Mouse (Mus musculus) bone marrow macrophage, adult 2 months (primary cell): Measurements from ENCODE around the gene Hltf. TPM values are rescaled to one million over a fixed set of nuclear protein-coding genes. Genes with fewer than 3 reads are reported as not detected.

Experiments used
- H3K27ac ChIP-seq: 2 replicates; pipeline ENCODE4 v1.5.1; 2012; ENCODE audit warnings: low read depth, low read length; ENCODE audit not compliant: insufficient read depth
- H3K4me1 ChIP-seq: 2 replicates; pipeline ENCODE4 v1.6.1; 2012; ENCODE audit warnings: low read length; ENCODE audit not compliant: control insufficient read depth, insufficient read depth
- H3K4me3 ChIP-seq: 2 replicates; pipeline ENCODE4 v1.5.1; 2012; ENCODE audit warnings: mild to moderate bottlenecking, low read length, moderate library complexity; ENCODE audit not compliant: insufficient read depth
- CTCF ChIP-seq: IDR thresholded peaks from 2 replicates; pipeline ENCODE4 v1.5.1; 2012; ENCODE audit warnings: low read depth, mild to moderate bottlenecking, low read length, moderate library complexity
- POLR2A ChIP-seq: IDR thresholded peaks from 2 replicates; pipeline ENCODE4 v1.6.1; 2012; ENCODE audit warnings: mild to moderate bottlenecking, low read depth, low read length, borderline replicate concordance
- polyA plus RNA-seq: library from polyadenylated mRNA; stranded (reverse); fragments of >200 nt; gene quantifications from 2 replicates; pipeline ENCODE4 v1.2.4, GENCODE M21; 2012; ENCODE audit not compliant: missing spikeins, insufficient read depth, insufficient read length

The Hltf gene
- polyA plus RNA-seq, 1 experiment: 43.6 TPM

DNA sequence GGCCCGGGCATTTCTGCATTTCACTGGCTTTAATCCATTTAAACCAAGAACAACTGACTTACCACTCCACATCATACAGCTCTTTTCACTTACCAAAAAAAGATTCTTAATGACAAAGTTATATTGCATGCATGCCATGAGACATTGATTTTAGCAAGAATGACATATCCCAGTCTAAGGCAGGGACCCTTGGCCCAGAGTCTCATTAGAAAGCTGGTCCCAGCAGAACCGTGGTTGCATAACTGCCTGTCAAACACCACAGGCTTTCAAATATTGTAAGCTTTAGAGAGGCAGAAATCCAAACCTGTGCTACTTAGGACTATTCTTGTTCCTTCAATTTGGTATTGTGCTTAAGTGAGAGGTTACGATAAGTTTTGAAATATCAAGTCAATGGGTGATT lies 86.1 kb downstream of the Hltf start:
- Histone ChIP-seq H3K27ac (no peak overlapping the region), H3K4me3 (no peak overlapping the region), H3K4me1 (peaks cover 23% of the 10 kb centered on the region)
- TF ChIP-seq POLR2A (no peak), CTCF (no peak)

DNA sequence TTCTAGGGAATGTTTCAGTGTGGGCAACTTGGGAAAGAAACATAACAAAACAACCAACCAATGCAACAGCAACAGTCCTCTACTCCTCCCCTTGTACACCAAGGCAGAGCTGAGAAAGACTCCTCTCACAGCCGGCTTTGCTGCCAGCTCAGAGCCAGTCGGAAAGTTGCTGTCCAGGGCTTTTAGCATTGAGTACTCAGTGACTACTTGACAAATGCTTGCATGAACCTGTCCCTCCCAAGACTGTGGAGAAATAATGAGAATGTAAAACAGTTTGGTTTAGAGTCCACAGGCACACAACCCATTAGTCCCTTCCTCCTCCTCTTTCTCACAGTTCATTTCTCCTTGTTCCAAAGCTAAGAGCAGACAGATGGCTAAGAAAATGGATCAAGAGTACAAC lies 86.8 kb downstream of the Hltf start:
- Histone ChIP-seq H3K27ac (no peak overlapping the region), H3K4me3 (no peak overlapping the region), H3K4me1 (peaks cover 23% of the 10 kb centered on the region)
- TF ChIP-seq CTCF: no peak
- no peak for TF ChIP-seq POLR2A

DNA sequence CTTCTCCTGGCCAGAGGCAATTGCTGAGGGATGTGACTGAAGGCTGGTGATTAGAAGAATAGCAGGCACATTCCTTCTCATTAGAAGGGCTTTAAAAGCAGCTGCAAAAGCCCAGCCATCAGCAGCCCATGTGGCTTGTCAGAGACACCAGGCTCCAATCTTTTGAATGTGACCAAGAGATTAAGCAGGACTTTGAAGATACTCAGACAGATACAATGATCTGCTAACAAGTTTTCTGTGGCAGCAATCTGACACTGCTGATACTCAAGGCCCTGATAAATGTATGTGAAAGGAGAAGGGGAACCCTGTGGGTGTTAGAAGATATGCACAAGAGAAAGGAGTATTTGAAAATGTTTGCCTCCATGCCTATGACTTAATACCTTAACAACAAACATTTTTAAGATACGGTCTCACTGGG lies 88.1 kb downstream of the Hltf start:
- no peak for TF ChIP-seq POLR2A
- no peak for TF ChIP-seq CTCF
- Histone ChIP-seq H3K4me1 (peaks cover 23% of the 10 kb centered on the region), H3K4me3 (no peak overlapping the region), H3K27ac (peak overlapping the region; percentile 40; the same call in 1 of the 2 replicates)

DNA sequence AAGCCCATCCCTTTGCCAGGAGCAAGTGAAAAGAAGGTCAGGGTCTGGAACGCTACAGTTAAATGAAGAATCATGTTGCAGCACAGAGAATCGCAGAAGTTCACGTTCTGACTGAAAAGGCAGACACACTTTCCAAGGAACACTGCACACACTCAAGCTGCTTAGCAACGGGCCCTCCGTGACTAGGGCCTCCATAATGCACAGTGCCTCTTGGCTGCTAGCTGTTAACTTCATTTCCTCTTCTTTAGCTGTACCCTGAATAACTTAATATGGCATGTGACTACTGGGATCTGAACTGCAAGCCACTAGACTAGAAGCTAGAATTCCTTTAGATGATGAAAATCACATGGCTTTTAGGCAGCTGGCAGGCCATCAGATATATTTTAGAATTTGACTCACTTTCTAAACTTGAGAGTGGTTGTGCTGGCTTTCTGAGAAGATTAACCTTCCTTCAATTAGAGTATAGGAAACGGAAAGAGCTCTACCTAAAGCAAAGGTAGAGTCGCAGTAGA lies 89.3 kb downstream of the Hltf start:
- Histone ChIP-seq H3K27ac (peak overlapping the region; percentile 71), H3K4me1 (peaks cover 23% of the 10 kb centered on the region), H3K4me3 (no peak overlapping the region)
- no peak for TF ChIP-seq POLR2A
- no peak for TF ChIP-seq CTCF

DNA sequence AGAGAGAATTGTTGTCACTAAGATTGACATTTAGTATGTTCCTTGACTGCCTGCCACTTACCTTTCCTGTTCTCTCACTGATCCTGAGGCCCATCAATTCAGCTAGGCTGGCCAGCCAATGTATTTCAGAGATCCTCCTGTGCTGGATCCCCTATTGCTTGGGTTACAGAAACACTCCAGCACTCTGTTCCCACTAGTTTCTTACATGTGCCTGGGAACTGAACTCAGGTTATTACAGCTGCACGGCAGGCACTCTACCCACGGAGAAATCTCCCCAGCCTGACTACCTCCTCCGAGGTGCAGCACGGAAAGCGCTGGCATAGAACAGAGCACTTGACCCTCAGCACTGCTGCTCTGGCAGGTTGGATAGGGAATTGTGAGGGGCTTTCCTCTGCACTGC lies 90.0 kb downstream of the Hltf start:
- TF ChIP-seq CTCF (no peak), POLR2A (no peak)
- H3K27ac ChIP-seq: peak overlapping the region; percentile 71
- no peak overlapping the region for H3K4me3 ChIP-seq
- peaks cover 28% of the 10 kb centered on the region for H3K4me1 ChIP-seq

DNA sequence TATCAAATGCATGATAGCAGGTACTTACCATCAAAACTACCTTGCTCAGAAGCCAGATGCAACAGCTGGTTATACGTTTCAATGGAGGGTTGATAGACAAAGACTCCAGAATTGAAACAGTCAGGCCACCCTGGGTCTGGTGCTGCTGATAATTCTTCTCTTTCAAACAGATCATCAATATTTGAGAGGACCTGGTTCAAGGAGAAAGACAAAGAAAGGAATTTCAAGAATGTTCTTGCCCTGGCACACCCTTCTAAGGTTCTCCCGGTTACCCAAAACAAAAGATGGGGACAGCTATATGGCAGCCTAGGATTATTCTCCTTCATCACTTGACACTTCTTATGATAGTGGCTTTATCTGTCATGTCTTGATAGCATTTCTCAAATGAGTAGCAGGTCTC lies 92.9 kb downstream of the Hltf start:
- Histone ChIP-seq H3K4me3 (no peak overlapping the region), H3K27ac (no peak overlapping the region), H3K4me1 (peaks cover 33% of the 10 kb centered on the region)
- TF ChIP-seq POLR2A: no peak

DNA sequence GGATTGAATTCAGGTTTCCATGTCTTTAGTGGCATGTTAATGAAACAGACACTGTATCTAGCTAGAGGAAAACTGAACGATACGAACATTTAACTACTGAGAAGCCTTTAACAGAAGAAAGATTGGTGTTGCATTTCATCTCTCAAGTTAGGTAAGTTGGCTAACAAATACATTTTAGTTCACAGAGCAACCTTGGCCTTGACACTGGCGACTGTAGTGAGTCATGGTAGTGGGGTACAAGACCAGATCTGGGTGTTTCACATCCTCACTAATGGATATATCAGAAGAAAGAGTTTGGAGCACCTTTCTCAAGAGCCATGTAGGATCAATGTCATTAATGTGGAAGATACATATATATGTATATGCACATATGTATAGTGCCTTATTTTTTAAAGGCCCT lies 94.0 kb downstream of the Hltf start:
- no peak overlapping the region for H3K4me3 ChIP-seq
- H3K4me1 ChIP-seq: peaks cover 28% of the 10 kb centered on the region
- H3K27ac ChIP-seq: no peak overlapping the region
- TF ChIP-seq CTCF (no peak), POLR2A (no peak)

DNA sequence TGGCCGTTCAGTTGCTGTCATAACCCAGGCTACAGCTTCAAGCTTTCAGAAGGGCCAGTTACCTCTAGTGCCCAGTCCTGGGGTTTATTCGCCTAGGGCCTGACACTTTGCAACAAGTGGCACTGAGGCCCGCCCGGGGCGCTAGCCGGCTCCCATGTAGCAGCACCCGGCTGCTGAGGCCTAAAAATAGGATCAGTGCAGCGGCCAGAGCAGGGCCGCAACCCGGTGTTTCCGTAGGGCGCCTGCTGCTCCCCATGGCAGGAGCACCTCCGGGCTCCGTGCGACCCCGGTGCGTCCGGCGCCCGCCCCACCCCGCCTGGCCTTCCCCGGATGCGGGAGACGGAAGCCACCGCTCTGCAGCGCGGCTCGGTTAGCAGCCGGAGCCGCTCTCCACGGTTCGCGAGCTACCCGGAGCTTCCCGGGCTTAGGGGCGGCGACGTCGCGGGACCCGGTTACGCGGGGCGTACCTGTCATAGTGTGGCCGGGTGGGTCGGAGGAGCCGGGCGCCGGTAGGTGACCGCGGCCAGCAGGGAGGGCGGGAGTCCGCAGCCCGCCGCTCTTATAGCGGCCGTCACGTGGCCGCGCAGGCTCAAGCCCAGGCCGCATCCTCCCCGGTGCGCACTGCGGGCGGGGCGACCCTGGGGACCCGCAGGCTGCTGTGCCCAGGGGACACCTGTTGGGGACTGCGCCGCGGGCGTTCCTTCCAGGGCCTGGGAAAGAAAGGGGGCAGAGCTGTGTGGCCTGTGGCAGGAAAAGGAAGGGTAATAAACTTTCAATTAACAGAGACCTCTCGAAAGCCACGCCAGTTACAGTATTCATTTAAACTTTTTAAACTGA lies 97.1 kb downstream of the Hltf start, which contains the start of gene Gyg:
TSS of gene Gyg (minus strand) at position 787 of the 837 bp plus-strand sequence.
- Histone ChIP-seq H3K27ac (peak within 1 kb of the TSS; percentile 43), H3K4me1 (peaks cover 14% of the 10 kb centered on the region), H3K4me3 (peak within 1 kb of the TSS; percentile 69)
- TF ChIP-seq CTCF (no peak), POLR2A (no peak)

DNA sequence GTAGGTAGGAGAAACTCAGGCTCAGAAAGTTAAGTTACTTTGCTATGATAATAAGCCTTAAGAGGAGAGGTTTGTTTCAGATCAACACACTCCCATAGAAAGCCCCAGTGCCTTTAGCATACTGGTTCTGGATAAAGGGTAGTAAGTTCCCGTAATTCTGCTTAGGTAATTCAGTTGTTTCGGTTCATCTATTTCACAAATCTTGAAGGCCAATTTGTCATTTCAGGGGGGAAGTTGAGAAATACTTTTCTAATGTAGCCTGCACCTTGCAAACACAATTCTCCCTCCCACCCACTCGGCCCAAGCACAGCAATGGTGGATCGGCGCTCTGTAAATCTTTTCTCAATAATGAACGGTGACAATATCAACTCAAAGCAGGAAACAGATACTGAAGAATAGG lies 97.9 kb downstream of the Hltf start:
- H3K4me3 ChIP-seq: peak overlapping the region; percentile 69; the same call in 1 of the 2 replicates
- no peak for TF ChIP-seq POLR2A
- no peak for TF ChIP-seq CTCF
- 0 out of 2 replicates have a peak overlapping the region, but pooled peaks have one; percentile 43 for H3K27ac ChIP-seq
- H3K4me1 ChIP-seq: peaks cover 14% of the 10 kb centered on the region

DNA sequence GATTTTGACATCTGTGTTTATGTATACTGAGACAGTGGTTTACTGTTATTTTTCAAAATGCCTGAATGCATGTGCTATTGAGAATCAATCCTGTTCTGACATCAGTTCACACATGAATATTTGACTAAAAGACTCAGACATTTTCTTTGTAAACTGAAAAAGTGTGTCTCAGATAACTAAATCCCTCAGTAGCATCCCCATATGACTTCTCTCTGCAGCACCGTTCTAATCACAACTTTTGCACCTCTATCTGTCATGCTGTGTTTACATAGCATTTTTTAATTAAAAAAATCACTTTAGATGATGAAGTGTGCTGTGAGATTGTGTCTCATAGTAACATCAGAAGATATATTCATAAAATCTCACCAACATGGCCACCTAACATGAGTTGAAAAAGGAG lies 109.9 kb downstream of the Hltf start:
- Histone ChIP-seq H3K4me1 (no peaks in the 10 kb centered on the region), H3K27ac (no peak overlapping the region), H3K4me3 (no peak overlapping the region)
- TF ChIP-seq POLR2A: no peak
- TF ChIP-seq CTCF: no peak

Other genes with a start within 250 kb of the Hltf start
- 19.1 and 33.5 TPM in 2 replicates for gene Cp, start 100.8 kb upstream of the Hltf start, polyA plus RNA-seq
- gene Hps3, start 22.5 kb upstream of the Hltf start, polyA plus RNA-seq: 57.8 and 69.4 TPM in 2 replicates
- 171 and 172 TPM in 2 replicates for gene Gyg, start 97.5 kb downstream of the Hltf start, polyA plus RNA-seq
- gene Cpa3, start 184.4 kb downstream of the Hltf start, polyA plus RNA-seq: 0.38 and 0.56 TPM in 2 replicates
- gene Cpb1, start 217.9 kb downstream of the Hltf start, polyA plus RNA-seq: not detected in 2 replicates